Comparison of ENCODE assay signal across 8 mouse cellular contexts in the genomic region with DNA sequence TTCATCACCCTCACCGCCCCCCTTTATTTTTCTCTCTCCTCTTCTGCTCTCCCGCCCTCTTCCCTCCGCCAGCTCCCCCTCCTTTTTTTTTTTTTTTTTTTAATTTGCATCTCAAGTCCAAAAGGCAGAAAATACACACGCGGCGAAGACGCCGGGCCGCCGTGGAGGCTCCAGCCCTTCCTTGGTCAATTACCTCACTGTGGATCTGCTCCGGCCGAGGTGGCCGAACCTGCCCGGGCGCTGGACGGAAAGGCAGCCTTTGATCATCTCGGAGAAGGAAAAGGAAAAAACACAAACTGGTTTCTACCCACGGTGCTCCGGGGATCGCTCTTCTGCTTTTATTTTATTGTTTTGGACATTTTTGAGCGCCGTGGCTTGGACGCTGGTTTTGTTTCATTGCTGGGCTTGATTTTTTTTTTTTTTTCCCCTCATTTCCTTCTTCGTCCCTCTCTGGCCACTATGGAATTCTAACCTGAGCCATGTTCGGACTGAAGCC.
A peak's percentile ranks its signal among the peaks of the same experiment; 100 is the strongest.
DNase-seq lines count a peak whose midpoint lies in the region; ATAC-seq and TF ChIP-seq lines count a peak whose summit lies in the region.

No protein-coding gene starts in this region.

- no peak for TF ChIP-seq POLR2A in olfactory bulb, adult 2 months (IDR thresholded peaks at IDR 0.05; ENCODE audit: insufficient read depth, low read depth, low read length)

- peak overlapping the region; percentile 100 for H3K27ac ChIP-seq in hindbrain, embryonic 12.5 days
- H3K27ac ChIP-seq in liver, embryonic 12.5 days: peak overlapping the region; percentile 100
- H3K27ac ChIP-seq in olfactory bulb, adult 2 months (ENCODE audit: insufficient read depth, low read depth, low read length): peak overlapping the region; percentile 97

- peak overlapping the region; percentile 79 for H3K4me3 ChIP-seq in hindbrain, embryonic 12.5 days
- H3K4me3 ChIP-seq in liver, embryonic 12.5 days: peak overlapping the region; percentile 97
- H3K4me3 ChIP-seq in olfactory bulb, adult 2 months (ENCODE audit: insufficient read depth, low read depth, low read length): peak overlapping the region; percentile 80

- TF ChIP-seq CTCF in olfactory bulb, adult 2 months (IDR thresholded peaks at IDR 0.05; ENCODE audit: insufficient read depth, low read depth, low read length): no peak

- H3K27me3 ChIP-seq in hindbrain, embryonic 12.5 days: 0 out of 2 replicates have a peak, but pooled peaks cover 12% of the 10 kb centered on the region
- H3K27me3 ChIP-seq in liver, embryonic 12.5 days (replicated peaks): no peaks in the 10 kb centered on the region

- no peaks in the 10 kb centered on the region for H3K36me3 ChIP-seq in hindbrain, embryonic 12.5 days
- H3K36me3 ChIP-seq in liver, embryonic 12.5 days: peaks cover 13% of the 10 kb centered on the region

- under 1% methylated on average over 24 of the region's 25 CpGs for WGBS in hindbrain, embryonic 12.5 days
- under 1% methylated on average over 25 of the region's 25 CpGs for WGBS in liver, embryonic 12.5 days (ENCODE audit: insufficient replicate concordance)
- WGBS in olfactory bulb, adult 2 months: under 1% methylated on average over 23 of the region's 25 CpGs

- no peaks in the 10 kb centered on the region for H3K9me3 ChIP-seq in hindbrain, embryonic 12.5 days (replicated peaks)
- H3K9me3 ChIP-seq in liver, embryonic 12.5 days (replicated peaks): no peaks in the 10 kb centered on the region

- H3K4me2 ChIP-seq in hindbrain, embryonic 12.5 days (replicated peaks): peak overlapping the region; percentile 95
- H3K4me2 ChIP-seq in liver, embryonic 12.5 days: peak overlapping the region; percentile 95

- DNase-seq in right cerebral cortex, postnatal 25 days: peak; percentile 37
- no peak for DNase-seq in right cerebral cortex, adult 18-20 months
- peak; percentile 52 for DNase-seq in cerebellum, adult 8-10 months
- DNase-seq in right cerebral cortex, postnatal 14 days: no peak
- DNase-seq in layer of hippocampus, postnatal 10 days (ENCODE audit: low spot score in 2 of 2): no peak

- peak overlapping the region; percentile 95 for H3K9ac ChIP-seq in hindbrain, embryonic 12.5 days
- peak overlapping the region; percentile 97 for H3K9ac ChIP-seq in liver, embryonic 12.5 days

- ATAC-seq in hindbrain, embryonic 12.5 days (ENCODE audit: low FRiP score): no peak
- no peak for ATAC-seq in liver, embryonic 12.5 days

- H3K4me1 ChIP-seq in hindbrain, embryonic 12.5 days: peaks cover 72% of the 10 kb centered on the region
- peaks cover 75% of the 10 kb centered on the region for H3K4me1 ChIP-seq in liver, embryonic 12.5 days
- peaks cover 65% of the 10 kb centered on the region for H3K4me1 ChIP-seq in olfactory bulb, adult 2 months (ENCODE audit: control insufficient read depth, insufficient read depth, low read length)

Comparison
In these comparisons a context has a peak if more than half of its experiments do, and no peak if none do; other contexts are left out.
1. DNase-seq: peak in right cerebral cortex, postnatal 25 days (single experiment) and cerebellum, adult 8-10 months (single experiment); none in right cerebral cortex, adult 18-20 months (single experiment), right cerebral cortex, postnatal 14 days (single experiment) and layer of hippocampus, postnatal 10 days (0 of 2).
2. Peak in every context shown above with its lines, with median percentiles within 50 percentile points of each other: H3K27ac ChIP-seq and H3K4me3 ChIP-seq.